Mouse (Mus musculus) NIH3T3 (cell line): ENCODE data around the gene Smg1.
"Not testable (repeated sequence)": the region's sequence is repeated elsewhere in the genome, so short reads cannot be mapped to it uniquely, and the experiment has no call there.

Experiments used
- DNase-seq: peaks from one replicate; pipeline ENCODE4 v3.0.0-alpha.2; 2012; ENCODE audit warnings: low read depth

Smg1 gene

GRCm38 (mm10) chr7:118249563-118249962 lies 6.1 kb upstream of the Smg1 start:
- DNase-seq: no peak

GRCm38 (mm10) chr7:118248069-118248468 lies 4.6 kb upstream of the Smg1 start:
- DNase-seq: no peak

GRCm38 (mm10) chr7:118245260-118245659 lies 1.8 kb upstream of the Smg1 start:
- DNase-seq: no peak

GRCm38 (mm10) chr7:118242911-118243412 lies 508 bp downstream of the Smg1 start:
- peak; percentile 64 for DNase-seq

GRCm38 (mm10) chr7:118242309-118242708 lies 1.2 kb downstream of the Smg1 start:
- DNase-seq: no peak

- no peak for DNase-seq
Measured at GRCm38 (mm10) chr7:118240402-118240801, 3.1 kb downstream of the Smg1 start.

GRCm38 (mm10) chr7:118239996-118240395 lies 3.5 kb downstream of the Smg1 start:
- no peak for DNase-seq

- no peak for DNase-seq
Measured at GRCm38 (mm10) chr7:118236949-118237348, 6.5 kb downstream of the Smg1 start.

GRCm38 (mm10) chr7:118234236-118234635 lies 9.2 kb downstream of the Smg1 start:
- DNase-seq: no peak

GRCm38 (mm10) chr7:118232613-118233012 lies 10.9 kb downstream of the Smg1 start:
- DNase-seq: no peak

- no peak for DNase-seq
Measured at GRCm38 (mm10) chr7:118219777-118220176, 23.7 kb downstream of the Smg1 start.

GRCm38 (mm10) chr7:118206396-118206795 lies 37.1 kb downstream of the Smg1 start:
- DNase-seq: no peak

- peak; percentile 20 for DNase-seq
Measured at GRCm38 (mm10) chr7:118195756-118196155, 47.7 kb downstream of the Smg1 start.

- no peak for DNase-seq
Measured at GRCm38 (mm10) chr7:118185878-118186277, 57.6 kb downstream of the Smg1 start.

GRCm38 (mm10) chr7:118184604-118185003 lies 58.9 kb downstream of the Smg1 start:
- DNase-seq: peak; percentile 53

- DNase-seq: no peak
Measured at GRCm38 (mm10) chr7:118181123-118181522, 62.3 kb downstream of the Smg1 start.

- DNase-seq: no peak
Measured at GRCm38 (mm10) chr7:118179782-118180181, 63.7 kb downstream of the Smg1 start.

GRCm38 (mm10) chr7:118175821-118176355 lies 67.6 kb downstream of the Smg1 start:
- no peak for DNase-seq

- not testable (repeated sequence) for DNase-seq
Measured at GRCm38 (mm10) chr7:118170125-118170524, 73.3 kb downstream of the Smg1 start.

GRCm38 (mm10) chr7:118163006-118163405 lies 80.5 kb downstream of the Smg1 start:
- no peak for DNase-seq

GRCm38 (mm10) chr7:118160121-118160520 lies 83.3 kb downstream of the Smg1 start:
- no peak for DNase-seq

GRCm38 (mm10) chr7:118156461-118156860 lies 87.0 kb downstream of the Smg1 start:
- no peak for DNase-seq

GRCm38 (mm10) chr7:118154150-118154549 lies 89.3 kb downstream of the Smg1 start:
- no peak for DNase-seq

- no peak for DNase-seq
Measured at GRCm38 (mm10) chr7:118143602-118144001, 99.9 kb downstream of the Smg1 start.
